Mouse (Mus musculus) left cerebral cortex, postnatal 36 days (tissue): ENCODE data around the gene Ptpn13. TPM values are rescaled to one million over a fixed set of nuclear protein-coding genes. Genes with fewer than 3 reads are reported as not detected.

Source experiments
- DNase-seq, 2 experiments: peaks; one replicate each; pipeline ENCODE4 v3.0.0; 2021 to 2022; ENCODE audit warnings: low spot score in 2 of 2, mixed read lengths in 1 of 2
- intact Hi-C: fragments of 180-260 bp; cut with DNase I; formaldehyde crosslinking; loops from one replicate; pipeline ENCODE4 v1.15.1; 2025
- total RNA-seq, 2 experiments: library from RNA; stranded (reverse); gene quantifications; 2 replicates each; pipeline ENCODE4 v1.2.3; 2021

The Ptpn13 gene
- total RNA-seq, 2 experiments from 2014 or later: 8.3 to 11.6 TPM

GRCm38 (mm10) chr5:103501076-103501475 is 76.1 kb downstream of the Ptpn13 start:
- intact Hi-C loops: no loop called here
- DNase-seq: no peak

- no peak for DNase-seq
- intact Hi-C loops: no loop called here
These were observed 76.8 kb downstream of the Ptpn13 start for GRCm38 (mm10) chr5:103501839-103502238.

GRCm38 (mm10) chr5:103513162-103513561 is 88.2 kb downstream of the Ptpn13 start:
- intact Hi-C loops: no loop called here

GRCm38 (mm10) chr5:103514441-103514840 is 89.4 kb downstream of the Ptpn13 start:
- intact Hi-C loops: no loop called here
- DNase-seq: no peak

More at GRCm38 (mm10) chr5:103513162-103513561, 88.2 kb downstream of the Ptpn13 start:
- no peak for DNase-seq

- intact Hi-C loops: no loop called here
- DNase-seq: no peak
These were observed 90.9 kb downstream of the Ptpn13 start for GRCm38 (mm10) chr5:103515876-103516275.

- DNase-seq: no peak
- intact Hi-C loops: no loop called here
These were observed 91.6 kb downstream of the Ptpn13 start for GRCm38 (mm10) chr5:103516555-103516954.

DNA sequence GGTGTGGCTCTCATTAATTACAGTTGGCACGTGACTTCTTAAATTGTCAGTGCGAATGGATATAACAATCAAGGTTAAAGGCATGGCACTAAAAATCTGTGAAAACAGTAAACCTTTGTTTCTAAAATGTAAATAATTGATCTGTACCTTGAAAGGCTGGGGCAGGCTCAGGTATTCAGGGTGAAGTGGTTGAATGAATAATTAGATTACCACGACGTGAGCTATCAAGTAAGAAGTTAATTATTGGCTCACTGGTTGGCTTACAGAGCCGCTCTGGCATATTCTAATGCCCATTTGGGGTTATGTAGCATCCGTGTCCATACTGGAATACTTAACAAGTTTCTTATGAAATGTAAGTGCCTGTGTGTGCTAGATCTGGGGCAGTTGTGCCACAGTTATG is 92.6 kb downstream of the Ptpn13 start:
- no peak for DNase-seq
- intact Hi-C loops: no loop called here

DNA sequence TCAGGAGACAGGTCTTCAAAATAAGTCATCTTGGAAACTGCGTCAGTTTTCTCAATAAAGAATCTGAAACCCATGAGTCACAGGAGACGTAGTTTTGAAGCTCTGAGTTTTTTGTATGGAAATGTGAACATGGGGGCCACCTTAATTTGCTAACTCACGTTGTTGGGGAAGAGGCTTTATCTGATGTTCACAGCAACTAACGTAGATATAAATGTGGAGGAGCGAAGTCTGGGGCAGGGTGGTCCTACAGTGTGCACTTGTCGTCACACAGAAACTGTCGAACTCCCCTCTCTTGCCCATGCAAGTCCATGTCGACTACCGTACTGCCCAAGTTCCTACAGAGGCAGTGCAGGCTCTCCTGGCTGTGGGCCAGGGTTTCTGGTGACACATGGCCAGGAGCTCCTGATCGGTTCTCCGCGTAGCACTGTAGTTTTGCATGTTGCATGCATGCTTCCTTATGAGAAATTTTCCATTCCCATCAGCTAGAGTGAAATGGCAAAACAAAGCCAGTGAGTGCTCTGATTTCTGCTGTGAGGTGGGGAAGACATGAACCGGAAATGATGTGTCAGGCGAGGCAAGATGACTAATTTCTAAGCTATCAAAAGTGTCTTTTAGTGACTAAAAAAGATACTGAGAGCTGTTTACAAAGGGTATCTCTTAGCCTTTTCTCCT is 93.9 kb downstream of the Ptpn13 start:
- intact Hi-C loops: no loop called here

DNA sequence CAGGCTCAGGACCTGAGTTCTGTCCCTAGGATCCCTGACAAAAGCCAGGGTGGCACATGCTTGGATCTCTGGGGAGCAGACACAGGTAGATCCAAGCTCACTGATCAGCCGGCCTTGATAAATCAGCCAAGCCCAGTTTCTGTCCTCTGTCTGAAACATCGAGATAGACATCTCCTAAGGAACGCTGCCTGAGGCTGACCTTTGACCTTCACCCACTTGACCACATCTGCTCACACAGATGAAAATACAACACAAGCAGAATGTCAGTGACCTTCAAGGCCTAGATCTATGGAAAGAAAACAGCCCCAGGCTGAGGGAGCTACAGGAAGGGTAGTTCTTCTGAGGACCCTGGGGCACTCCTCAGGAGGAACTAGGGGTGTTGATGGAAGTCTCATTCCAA is 97.4 kb downstream of the Ptpn13 start:
- DNase-seq: no peak
- intact Hi-C loops: no loop called here

More for the DNA sequence above, 93.9 kb downstream of the Ptpn13 start:
- peak; percentile 14 to 34 for DNase-seq

GRCm38 (mm10) chr5:103526668-103527436 is 101.9 kb downstream of the Ptpn13 start:
- DNase-seq: no peak
- intact Hi-C loops: no loop called here

DNA sequence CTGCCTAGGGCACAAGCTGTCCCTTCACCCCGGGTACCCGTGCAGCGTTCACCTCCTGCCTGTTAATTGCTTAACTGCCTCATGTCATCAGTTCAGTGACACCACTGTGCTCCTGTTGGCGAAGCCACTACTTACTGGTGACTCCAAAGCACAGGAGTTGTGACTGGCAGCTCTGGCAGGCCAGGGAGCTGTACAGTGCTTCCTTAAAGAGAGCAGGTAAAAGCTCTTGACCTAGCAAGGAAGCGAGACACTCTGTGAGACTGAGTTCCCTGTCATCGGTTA is 102.4 kb downstream of the Ptpn13 start:
- DNase-seq: no peak
- intact Hi-C loops: no loop called here

DNA sequence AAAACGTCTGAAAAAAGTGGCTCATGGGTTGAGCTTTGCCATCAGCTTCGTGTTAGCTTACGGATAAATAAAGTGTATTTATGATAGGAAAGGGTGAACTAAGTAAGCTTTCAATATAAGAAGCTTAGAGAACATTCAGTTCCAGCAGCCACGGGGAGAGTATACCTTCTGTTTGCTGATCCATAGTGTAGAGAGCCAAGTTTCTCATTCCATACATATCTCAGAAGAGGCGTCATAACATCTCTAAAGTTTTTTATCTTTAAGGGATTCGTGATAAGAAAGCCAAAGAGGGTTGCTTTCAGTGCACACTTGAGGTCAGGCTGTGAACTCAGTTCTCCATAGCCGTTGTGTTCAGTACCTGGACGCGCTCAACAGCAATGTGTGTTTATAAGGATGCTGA is 105.2 kb downstream of the Ptpn13 start:
- DNase-seq: no peak
- intact Hi-C loops: no loop called here

GRCm38 (mm10) chr5:103532841-103533390 is 107.9 kb downstream of the Ptpn13 start:
- no peak for DNase-seq
- intact Hi-C loops: no loop called here

DNA sequence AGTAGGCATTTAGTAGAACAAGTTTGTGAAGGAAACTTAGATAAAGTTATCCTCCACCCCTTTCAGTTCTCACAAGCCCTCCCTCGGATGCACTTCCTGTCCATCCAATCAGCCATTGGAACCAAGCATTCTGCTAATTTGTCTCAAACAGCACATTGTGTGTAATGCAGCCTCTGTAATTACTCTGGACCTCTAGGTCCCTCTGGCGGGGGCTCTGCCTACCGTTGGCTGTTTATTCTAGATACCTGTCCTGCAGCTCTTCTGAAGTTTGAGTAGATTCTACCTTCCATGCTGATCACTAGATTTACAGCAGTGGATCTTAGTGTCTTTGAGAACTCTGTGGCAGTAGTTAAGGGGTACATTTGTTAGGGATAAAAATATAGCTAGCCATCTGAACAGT is 109.5 kb downstream of the Ptpn13 start:
- DNase-seq: no peak
- intact Hi-C loops: no loop called here

DNA sequence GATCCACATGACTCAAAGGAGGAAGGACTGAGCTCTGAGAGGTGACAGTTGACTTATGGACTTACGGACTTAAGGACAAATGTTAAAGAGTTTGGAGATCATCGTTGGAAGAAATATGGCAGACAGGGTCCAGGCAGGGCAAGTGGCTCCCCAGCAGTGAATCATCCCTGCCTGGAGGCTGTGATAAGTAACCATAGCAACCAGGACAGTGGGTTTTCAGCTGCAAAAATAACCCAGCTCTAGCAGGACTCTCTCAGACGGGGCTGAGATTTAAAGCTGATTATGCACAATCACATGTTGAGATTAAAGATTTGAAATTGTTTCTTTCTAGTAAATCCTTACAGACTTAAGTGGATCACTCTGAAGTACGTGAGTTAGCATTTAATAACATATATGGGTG is 112.4 kb downstream of the Ptpn13 start:
- DNase-seq: no peak
- intact Hi-C loops: no loop called here

GRCm38 (mm10) chr5:103540612-103541011 is 115.6 kb downstream of the Ptpn13 start:
- intact Hi-C loops: no loop called here

DNA sequence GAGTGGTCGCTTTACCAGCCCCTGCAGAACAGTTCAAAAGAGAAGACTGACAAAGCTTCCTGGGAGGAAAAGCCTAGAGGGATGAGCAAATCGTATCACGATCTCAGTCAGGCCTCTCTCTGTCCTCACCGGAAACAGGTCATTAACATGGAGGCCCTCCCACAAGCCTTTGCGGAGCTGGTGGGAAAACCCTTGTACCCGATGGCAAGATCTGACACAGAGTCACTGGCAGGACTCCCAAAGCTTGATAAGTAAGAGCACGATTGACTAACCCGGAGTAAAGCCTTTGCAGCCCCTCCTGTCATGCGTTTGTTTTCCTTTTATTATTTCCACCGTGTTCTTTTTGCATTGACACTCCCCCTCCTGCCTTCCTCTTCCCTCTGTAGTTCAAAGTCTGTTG is 116.1 kb downstream of the Ptpn13 start:
- DNase-seq: no peak

More at GRCm38 (mm10) chr5:103540612-103541011, 115.6 kb downstream of the Ptpn13 start:
- no peak for DNase-seq

GRCm38 (mm10) chr5:103541542-103541941 is 116.5 kb downstream of the Ptpn13 start:
- intact Hi-C loops: no loop called here
- DNase-seq: no peak

More for the DNA sequence above, 116.1 kb downstream of the Ptpn13 start:
- intact Hi-C loops: no loop called here

DNA sequence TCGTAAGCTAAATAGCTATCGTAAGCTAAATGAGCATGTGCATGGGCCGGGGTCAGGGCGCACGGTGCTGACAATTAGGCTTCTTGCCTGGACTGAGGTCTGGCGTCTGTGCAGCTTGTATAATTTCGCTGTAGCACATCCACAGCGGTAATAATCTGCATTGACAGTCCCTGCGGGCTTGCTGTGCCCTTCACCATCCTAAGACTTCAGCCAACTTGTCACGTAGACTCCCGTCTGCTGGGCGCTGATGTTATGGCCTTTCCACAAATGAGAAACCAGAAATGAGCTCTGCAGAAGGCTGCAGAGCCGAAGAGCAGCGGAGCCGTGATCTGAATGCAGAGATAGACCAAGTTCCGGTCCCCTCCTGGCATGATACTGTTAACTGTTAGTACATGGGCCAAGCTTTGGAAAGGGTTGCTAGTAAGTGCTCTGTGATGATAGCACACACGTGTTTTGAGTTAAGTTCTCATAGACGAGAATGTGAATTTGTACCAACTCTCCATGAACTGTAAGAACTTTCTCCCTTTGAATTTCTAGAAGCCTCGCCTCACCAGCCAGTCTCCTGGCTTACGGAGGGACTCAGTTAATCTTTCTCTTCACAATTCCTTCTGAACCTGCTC is 120.5 kb downstream of the Ptpn13 start:
- intact Hi-C loops: no loop called here
- no peak for DNase-seq

DNA sequence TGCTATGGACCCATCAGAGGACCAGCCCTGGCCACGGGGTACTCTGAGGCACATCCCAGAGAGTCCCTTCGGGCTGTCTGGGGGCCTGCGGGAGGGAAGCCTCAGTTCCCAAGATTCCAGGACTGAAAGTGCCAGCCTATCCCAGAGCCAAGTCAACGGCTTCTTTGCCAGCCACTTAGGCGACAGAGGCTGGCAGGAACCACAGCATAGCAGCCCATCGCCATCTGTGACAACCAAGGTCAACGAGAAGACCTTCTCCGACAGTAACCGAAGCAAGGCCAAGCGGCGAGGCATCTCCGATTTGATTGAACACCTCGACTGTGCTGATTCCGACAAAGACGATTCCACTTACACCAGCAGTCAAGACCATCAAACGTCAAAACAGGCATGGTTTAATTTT is 129.8 kb downstream of the Ptpn13 start:
- intact Hi-C loops: no loop called here
- no peak for DNase-seq

DNA sequence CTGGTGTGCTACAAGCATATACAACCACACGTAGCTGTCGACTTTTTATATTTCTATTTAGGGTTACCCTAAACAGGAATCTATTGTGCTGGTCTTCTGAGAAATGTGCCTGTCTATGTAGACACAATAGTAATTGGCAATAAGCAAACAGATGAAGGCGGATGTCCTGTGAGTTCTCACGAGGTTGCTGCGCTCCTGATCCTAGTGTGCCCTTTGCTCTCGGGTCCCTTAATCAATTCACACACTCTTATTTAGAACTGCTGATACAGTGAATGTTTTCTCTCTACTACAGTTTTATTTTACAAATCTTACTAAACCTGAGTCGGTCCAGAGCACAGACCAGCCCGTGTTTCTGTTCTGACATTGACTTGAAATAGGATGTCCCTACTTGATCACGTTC is 135.6 kb downstream of the Ptpn13 start:
- intact Hi-C loops: no loop called here
- no peak for DNase-seq
